In the genomic region with DNA sequence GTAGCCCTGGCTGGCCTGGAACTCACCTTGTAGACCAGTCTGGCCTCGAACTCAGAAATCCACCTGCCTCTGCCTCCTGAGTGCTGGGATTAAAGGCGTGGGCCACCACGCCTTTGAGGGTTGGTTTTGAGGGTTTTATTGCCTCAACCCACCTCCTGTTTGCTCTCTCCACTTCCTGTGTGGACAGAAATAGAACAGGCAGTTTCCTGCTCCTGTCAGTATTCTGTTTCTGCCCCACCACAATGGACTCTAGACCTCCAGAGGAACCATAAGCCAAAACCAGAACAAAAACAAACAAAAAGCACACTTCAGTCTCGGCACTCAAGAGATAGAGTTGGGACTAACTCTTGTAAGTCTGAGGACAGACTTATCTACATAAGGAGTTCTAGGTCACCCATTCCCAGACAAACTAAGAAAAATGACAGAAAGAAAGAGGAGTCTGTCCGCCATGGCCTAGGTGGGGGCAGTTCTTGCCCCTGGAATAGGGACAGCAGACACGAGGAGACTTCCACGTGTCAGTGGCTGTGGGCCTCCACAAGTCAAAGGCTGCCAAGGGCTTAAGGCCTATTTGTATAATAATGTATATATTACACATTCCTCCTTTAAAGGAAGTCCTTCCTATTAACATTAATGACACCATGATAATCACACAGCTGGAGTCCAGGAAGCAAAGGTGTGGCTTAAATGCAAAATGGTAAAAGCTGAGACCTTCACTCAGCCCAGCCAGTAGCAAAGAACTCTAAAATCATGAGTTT, we compare ENCODE assay signal across 21 mouse cellular contexts.
DNase-seq lines count a peak whose midpoint lies in the region; ATAC-seq and TF ChIP-seq lines count a peak whose summit lies in the region.
"Had no signal": no experiment of that assay in that cellular context is flagged by ENCODE, and none has a peak within 500 bp of the region (broad histone marks: within the 10 kb centered on the region; RNA-seq: fewer than 3 reads in every experiment).

No protein-coding gene starts in this region.

- H3K36me3 ChIP-seq in lung, embryonic 14.5 days (ENCODE audit: insufficient read depth), result no peaks in the 10 kb centered on the region
- peaks cover 9% of the 10 kb centered on the region for H3K36me3 ChIP-seq in megakaryocyte, embryonic 14.5 days (replicated peaks; ENCODE audit: low read length)
- H3K36me3 ChIP-seq in hindbrain, embryonic 16.5 days (ENCODE audit: control insufficient read depth, insufficient read depth, low read length), result no peaks in the 10 kb centered on the region
- H3K36me3 ChIP-seq: forebrain, embryonic 12.5 days; heart, embryonic 15.5 days; hindbrain, embryonic 10.5 days; kidney, embryonic 15.5 days had no signal

- H3K27ac ChIP-seq in lung, embryonic 14.5 days (ENCODE audit: low read depth), result no peak overlapping the region; the same call in 1 of the 2 replicates
- H3K27ac ChIP-seq in gastrocnemius, adult 2 months, result no peak overlapping the region
- H3K27ac ChIP-seq in hindbrain, embryonic 16.5 days (ENCODE audit: low read depth, low read length), result no peak overlapping the region
- H3K27ac ChIP-seq: forebrain, embryonic 12.5 days; heart, adult 2 months; heart, embryonic 15.5 days; hindbrain, embryonic 10.5 days; kidney, embryonic 15.5 days; liver, embryonic 14.5 days had no signal

- H3K9me3 ChIP-seq in lung, embryonic 14.5 days (ENCODE audit: low read depth, low read length), result no peaks in the 10 kb centered on the region
- peaks cover 23% of the 10 kb centered on the region for H3K9me3 ChIP-seq in megakaryocyte, embryonic 14.5 days
- no peaks in the 10 kb centered on the region for H3K9me3 ChIP-seq in hindbrain, embryonic 16.5 days (ENCODE audit: control insufficient read depth, low read length)
- H3K9me3 ChIP-seq: forebrain, embryonic 12.5 days; heart, embryonic 15.5 days; hindbrain, embryonic 10.5 days; kidney, embryonic 15.5 days had no signal

- peak; percentile 39 for DNase-seq in lung, embryonic 14.5 days
- DNase-seq in lung, postnatal 10 days, result no peak
- DNase-seq in ES-CJ7 (ENCODE audit: low read depth, low spot score), result peak; percentile 96
- DNase-seq in kidney, postnatal 36 days, result no peak
- no peak for DNase-seq in gastrocnemius, adult 2 months
- DNase-seq: adrenal gland, adult 2 months; cerebellum, adult 9-10 months; gastrocnemius, postnatal 10 days; heart, adult 2 months; layer of hippocampus, postnatal 36 days; retina, postnatal 1 day; right cerebral cortex, postnatal 4 days; thymus, postnatal 4 days had no signal

- WGBS in lung, embryonic 14.5 days, result 49% methylated on average over 7 of the region's 7 CpGs
- WGBS in hindbrain, embryonic 16.5 days, result 77% methylated on average over 7 of the region's 7 CpGs

- H3K4me2 ChIP-seq in lung, embryonic 14.5 days, result no peak overlapping the region
- H3K4me2 ChIP-seq in hindbrain, embryonic 16.5 days (ENCODE audit: low read length), result no peak overlapping the region
- H3K4me2 ChIP-seq: forebrain, embryonic 12.5 days; heart, embryonic 15.5 days; kidney, embryonic 15.5 days had no signal

- no peaks in the 10 kb centered on the region for H3K27me3 ChIP-seq in lung, embryonic 14.5 days (ENCODE audit: insufficient read depth, low read length)
- H3K27me3 ChIP-seq in megakaryocyte, embryonic 14.5 days (replicated peaks), result no peaks in the 10 kb centered on the region
- H3K27me3 ChIP-seq in hindbrain, embryonic 16.5 days (replicated peaks; ENCODE audit: control insufficient read depth, insufficient read depth, low read length), result no peaks in the 10 kb centered on the region
- H3K27me3 ChIP-seq: forebrain, embryonic 12.5 days; heart, embryonic 15.5 days; kidney, embryonic 15.5 days had no signal

- no peak overlapping the region for H3K4me3 ChIP-seq in lung, embryonic 14.5 days (ENCODE audit: low read depth, low read length)
- peak overlapping the region; percentile 55 for H3K4me3 ChIP-seq in megakaryocyte, embryonic 14.5 days (replicated peaks)
- H3K4me3 ChIP-seq in gastrocnemius, adult 2 months, result no peak overlapping the region
- H3K4me3 ChIP-seq in hindbrain, embryonic 16.5 days (ENCODE audit: low read length), result no peak overlapping the region
- H3K4me3 ChIP-seq: forebrain, embryonic 12.5 days; heart, adult 2 months; heart, embryonic 15.5 days; hindbrain, embryonic 10.5 days; kidney, embryonic 15.5 days had no signal

- TF ChIP-seq CTCF in lung, embryonic 14.5 days (IDR thresholded peaks at IDR 0.05; ENCODE audit: low read depth), result no peak
- no peak for TF ChIP-seq CTCF in gastrocnemius, adult 2 months (IDR thresholded peaks at IDR 0.05)

- H3K9ac ChIP-seq in lung, embryonic 14.5 days, result no peak overlapping the region
- H3K9ac ChIP-seq in hindbrain, embryonic 16.5 days (ENCODE audit: low read depth, low read length), result no peak overlapping the region
- H3K9ac ChIP-seq: forebrain, embryonic 12.5 days; heart, embryonic 15.5 days; kidney, embryonic 15.5 days; liver, embryonic 14.5 days had no signal

- intact Hi-C loops in gastrocnemius, adult 2 months (cut with DNase I), result no loop called here

- H3K4me1 ChIP-seq in lung, embryonic 14.5 days (ENCODE audit: insufficient read depth), result no peaks in the 10 kb centered on the region
- H3K4me1 ChIP-seq in megakaryocyte, embryonic 14.5 days, result peaks cover 48% of the 10 kb centered on the region
- no peaks in the 10 kb centered on the region for H3K4me1 ChIP-seq in hindbrain, embryonic 16.5 days (ENCODE audit: control insufficient read depth, insufficient read depth, low read depth, low read length)

- peak; percentile 35; the same call in 1 of the 2 replicates for ATAC-seq in lung, embryonic 14.5 days (ENCODE audit: insufficient read depth)
- peak; percentile 89 for ATAC-seq in common myeloid progenitor, adult 5-6 weeks (replicated peaks; ENCODE audit: low read depth, poor library complexity, severe bottlenecking)
- no peak for ATAC-seq in hindbrain, embryonic 16.5 days

Comparison
In these comparisons a context has a peak if more than half of its experiments do, and no peak if none do; other contexts are left out.
1. DNase-seq: peak in lung, embryonic 14.5 days (single experiment) and ES-CJ7 (single experiment); none in lung, postnatal 10 days (single experiment), kidney, postnatal 36 days (0 of 2) and gastrocnemius, adult 2 months (single experiment).